Mouse (Mus musculus): Measurements from ENCODE around the gene Cope.

- TF ChIP-seq CTCF (IDR thresholded peaks at IDR 0.05; ENCODE audit: low read depth): no peak
- no peak; the same call in 1 of the 2 replicates for TF ChIP-seq EP300 (IDR thresholded peaks at IDR 0.05; ENCODE audit: low read depth)
Observed at GRCm38 (mm10) chr8:70283136-70284077, 18.9 kb upstream of the Cope start.
